Mouse (Mus musculus) forebrain, postnatal 0 days (tissue): ENCODE data around the gene Cpne4. TPM values are rescaled to one million over a fixed set of nuclear protein-coding genes. Genes with fewer than 3 reads are reported as not detected.

Experiments used
- ATAC-seq: fragments of 200-750 bp; cut with Nextera tagmentation; 2 replicates; pipeline ENCODE4 v1.8.0; 2017; ENCODE audit warnings: mild to moderate bottlenecking, moderate library complexity
- DNase-seq: peaks from one replicate; pipeline ENCODE4 v3.0.0-alpha.2; 2015
- H3K27ac ChIP-seq: fragments of 300-500 bp; sonication (generic); 2 replicates; pipeline ENCODE4 v1.5.1; 2014; ENCODE audit warnings: low read depth, mild to moderate bottlenecking, antibody characterized with exemption, low read length, moderate library complexity, mixed read lengths
- H3K27me3 ChIP-seq: fragments of 300-500 bp; sonication (generic); 2 replicates; pipeline ENCODE4 v1.6.1; 2014; ENCODE audit warnings: mild to moderate bottlenecking, low read length, mixed read lengths; ENCODE audit not compliant: insufficient read depth
- H3K36me3 ChIP-seq: fragments of 300-500 bp; sonication (generic); 2 replicates; pipeline ENCODE4 v1.6.1; 2014; ENCODE audit warnings: mild to moderate bottlenecking, moderate library complexity; ENCODE audit not compliant: insufficient read depth
- H3K4me1 ChIP-seq: fragments of 300-500 bp; sonication (generic); 2 replicates; pipeline ENCODE4 v1.6.1; 2014; ENCODE audit warnings: antibody characterized with exemption; ENCODE audit not compliant: insufficient read depth
- H3K4me2 ChIP-seq: fragments of 300-500 bp; sonication (generic); 2 replicates; pipeline ENCODE4 v1.6.1; 2014; ENCODE audit warnings: low read depth, mild to moderate bottlenecking, moderate library complexity
- H3K4me3 ChIP-seq: fragments of 300-500 bp; sonication (generic); 2 replicates; pipeline ENCODE4 v1.5.1; 2014; ENCODE audit warnings: low read depth, low read length, mixed read lengths
- H3K9ac ChIP-seq: fragments of 300-500 bp; sonication (generic); 2 replicates; pipeline ENCODE4 v1.6.1; 2014; ENCODE audit warnings: mild to moderate bottlenecking
- H3K9me3 ChIP-seq: fragments of 300-500 bp; sonication (generic); 2 replicates; pipeline ENCODE4 v1.6.1; 2016; ENCODE audit warnings: low read length
- CTCF ChIP-seq: sonication (generic); IDR thresholded peaks from 2 replicates; pipeline ENCODE4 v1.5.1; 2016; ENCODE audit warnings: antibody characterized with exemption, control low read depth, low read depth
- WGBS: fragments of 180-500 bp; shearing (Covaris S2); extraction: QIAGEN DNeasy Blood & Tissue Kit; methylation state at CpG from one replicate; pipeline ENCODE4 v1.1.7; 2014; 5-methylcytosine and 5-hydroxymethylcytosine counted together
- polyA plus RNA-seq: library from polyadenylated mRNA; unstranded; fragments of >200 nt; fragmentation: Nextera tagmentation; extraction: Ambion mirVana; gene quantifications from 2 replicates; pipeline ENCODE4 v1.2.1, GENCODE M21; 2015
- total RNA-seq: library from RNA; depleted of rRNA; stranded (reverse); fragments of >200 nt; gene quantifications from 2 replicates; pipeline ENCODE4 v1.2.3, GENCODE M21; 2014

Gene Cpne4
- total and polyA plus RNA-seq, 2 experiments from 2014 or later = 42.8 to 70.4 TPM

DNA sequence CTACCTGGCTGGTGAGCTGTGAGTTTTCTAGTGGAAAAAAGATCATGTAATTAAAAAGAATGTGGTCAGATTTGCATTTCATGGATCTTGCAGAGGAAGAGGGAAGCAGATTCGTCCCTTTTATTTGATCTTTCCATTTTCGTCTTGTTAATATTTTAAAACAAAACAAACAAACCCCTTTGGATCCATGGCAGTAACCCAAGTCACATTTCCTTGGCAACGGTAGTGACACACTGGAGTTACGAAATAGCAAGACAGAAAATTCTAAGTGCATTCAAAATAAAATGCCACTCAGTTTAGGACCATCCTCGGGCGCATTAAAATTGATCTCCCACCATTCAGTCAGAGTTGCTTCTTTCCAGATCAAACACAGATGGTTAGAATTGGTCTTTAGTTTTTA, 25.8 kb downstream of the Cpne4 start:
- TF ChIP-seq CTCF = no peak
- no peaks in the 10 kb centered on the region for H3K4me1 ChIP-seq
- H3K4me3 ChIP-seq = no peak overlapping the region
- no peak overlapping the region for H3K9ac ChIP-seq
- H3K27me3 ChIP-seq = no peaks in the 10 kb centered on the region
- WGBS = 61% methylated on average over 6 of the region's 6 CpGs
- ATAC-seq (no peak), DNase-seq (no peak)
- no peaks in the 10 kb centered on the region for H3K36me3 ChIP-seq
- H3K9me3 ChIP-seq = no peaks in the 10 kb centered on the region
- H3K4me2 ChIP-seq = 0 out of 2 replicates have a peak overlapping the region, but pooled peaks have one; percentile 15
- H3K27ac ChIP-seq = no peak overlapping the region

DNA sequence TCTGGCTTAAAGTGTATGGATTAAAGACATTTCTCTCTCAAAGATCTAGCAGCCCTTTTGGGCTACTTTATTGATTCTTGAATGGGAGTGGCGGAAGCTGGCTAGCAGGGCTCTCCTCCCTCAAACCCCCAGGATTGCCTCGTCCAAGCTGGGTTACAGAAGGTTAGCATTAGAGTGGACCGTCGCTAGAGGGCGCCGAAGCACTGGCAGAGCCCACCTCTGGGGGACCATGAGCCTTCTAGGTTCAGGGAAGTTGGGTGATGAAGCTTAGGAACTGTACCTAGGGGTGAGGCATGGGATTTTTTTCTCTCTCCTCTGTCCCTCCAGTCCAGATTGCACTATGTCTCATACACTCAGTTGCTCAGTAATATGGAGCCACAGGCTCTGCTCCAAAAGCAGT, 27.4 kb downstream of the Cpne4 start:
- Histone ChIP-seq H3K9ac (no peak overlapping the region), H3K4me1 (no peaks in the 10 kb centered on the region), H3K4me2 (no peak overlapping the region), H3K27ac (no peak overlapping the region), H3K36me3 (no peaks in the 10 kb centered on the region), H3K27me3 (no peaks in the 10 kb centered on the region), H3K4me3 (no peak overlapping the region), H3K9me3 (no peaks in the 10 kb centered on the region)
- ATAC-seq (peak; percentile 86), DNase-seq (peak; percentile 87)
- TF ChIP-seq CTCF = peak; percentile 96
- WGBS = 0% methylated on average over 6 of the region's 6 CpGs

DNA sequence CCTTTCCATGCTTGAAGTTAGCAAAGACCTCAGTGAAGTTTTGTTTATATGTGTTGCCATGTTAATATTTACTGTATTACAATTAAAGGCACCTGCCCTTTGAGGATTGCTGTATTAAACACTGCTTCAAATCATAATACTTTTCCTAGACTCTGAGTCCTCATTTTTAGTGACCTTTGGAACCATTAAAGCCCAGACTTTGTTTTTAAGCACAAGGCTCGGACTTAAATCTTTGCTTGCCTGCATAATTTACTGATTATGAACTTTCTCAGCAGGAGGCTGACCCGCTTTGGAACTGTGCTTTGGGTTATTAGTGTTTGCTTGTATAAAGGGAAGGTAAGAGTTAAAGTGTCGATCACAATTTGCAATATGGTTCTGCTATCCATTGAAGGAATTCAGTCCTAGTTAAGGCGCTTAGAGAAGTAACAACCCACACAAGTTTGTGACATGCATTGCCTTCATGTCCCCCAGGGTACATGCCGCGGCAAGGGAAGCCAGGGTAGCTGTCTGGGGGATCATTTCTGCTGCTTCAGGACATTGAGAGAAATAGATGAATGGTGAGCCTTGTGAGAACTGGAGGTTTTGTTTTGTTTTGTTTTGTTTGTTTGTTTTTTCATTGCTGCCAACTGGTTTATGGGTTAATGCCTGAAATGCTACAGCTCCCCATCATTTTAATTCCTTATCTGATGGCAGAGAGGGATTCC, 35.0 kb downstream of the Cpne4 start:
- ATAC-seq (no peak), DNase-seq (no peak)
- H3K27me3 ChIP-seq = no peaks in the 10 kb centered on the region
- H3K36me3 ChIP-seq = no peaks in the 10 kb centered on the region
- no peak overlapping the region for H3K4me2 ChIP-seq
- no peak overlapping the region for H3K4me3 ChIP-seq
- H3K9me3 ChIP-seq = no peaks in the 10 kb centered on the region
- H3K9ac ChIP-seq = no peak overlapping the region
- no peak for TF ChIP-seq CTCF
- 72% methylated on average over 6 of the region's 6 CpGs for WGBS
- H3K4me1 ChIP-seq = no peaks in the 10 kb centered on the region
- H3K27ac ChIP-seq = no peak overlapping the region

DNA sequence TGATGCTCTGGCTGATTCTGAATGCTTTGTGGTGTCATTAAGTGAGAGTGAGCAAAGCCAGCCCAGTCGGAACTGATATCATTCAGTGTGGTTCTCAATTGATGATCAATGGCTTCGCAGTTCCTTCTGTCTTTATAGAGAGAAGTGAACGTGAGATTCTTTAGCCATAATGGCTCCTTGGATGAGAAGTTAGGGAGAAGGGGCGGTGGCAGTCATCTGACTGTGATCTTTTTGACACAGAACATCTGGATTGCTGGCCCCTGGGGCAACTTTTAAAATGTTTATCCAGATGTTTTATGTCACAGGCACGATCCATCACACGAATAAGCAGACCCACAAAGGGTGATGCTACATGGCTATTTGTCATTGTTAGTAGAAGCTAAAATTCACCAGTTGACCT, 35.6 kb downstream of the Cpne4 start:
- H3K27me3 ChIP-seq = no peaks in the 10 kb centered on the region
- no peak for TF ChIP-seq CTCF
- H3K4me2 ChIP-seq = no peak overlapping the region
- H3K36me3 ChIP-seq = no peaks in the 10 kb centered on the region
- H3K27ac ChIP-seq = no peak overlapping the region
- no peak overlapping the region for H3K4me3 ChIP-seq
- ATAC-seq (no peak), DNase-seq (no peak)
- 78% methylated on average over 6 of the region's 6 CpGs for WGBS
- H3K9ac ChIP-seq = no peak overlapping the region
- no peaks in the 10 kb centered on the region for H3K4me1 ChIP-seq
- H3K9me3 ChIP-seq = no peaks in the 10 kb centered on the region

DNA sequence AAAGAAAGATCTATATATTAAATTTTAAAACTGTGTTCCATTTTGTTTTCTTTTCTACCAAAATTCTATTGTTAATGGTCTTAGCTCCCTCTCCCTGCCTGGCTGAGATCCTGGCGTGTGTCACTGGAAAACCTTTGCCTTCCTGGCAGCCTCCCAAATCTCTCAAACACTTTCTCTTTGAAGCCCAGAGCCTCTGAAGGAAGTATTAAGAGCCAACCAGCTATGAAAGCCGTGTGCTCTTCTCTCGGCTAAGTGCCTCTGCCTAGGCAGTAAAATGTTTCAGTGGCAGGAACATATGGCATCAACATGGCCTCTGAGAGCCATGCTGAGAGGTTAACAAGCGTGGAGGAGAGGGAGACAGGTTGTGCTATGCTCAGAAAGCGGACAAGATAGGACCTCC, 47.5 kb downstream of the Cpne4 start:
- no peak overlapping the region for H3K27ac ChIP-seq
- H3K4me2 ChIP-seq = no peak overlapping the region
- no peaks in the 10 kb centered on the region for H3K36me3 ChIP-seq
- H3K4me3 ChIP-seq = no peak overlapping the region
- H3K9ac ChIP-seq = no peak overlapping the region
- DNase-seq (peak; percentile 43), ATAC-seq (no peak)
- WGBS = 30% methylated on average over 5 of the region's 5 CpGs
- H3K9me3 ChIP-seq = no peaks in the 10 kb centered on the region; the same call in 1 of the 2 replicates
- H3K27me3 ChIP-seq = no peaks in the 10 kb centered on the region; the same call in 1 of the 2 replicates
- TF ChIP-seq CTCF = no peak
- no peaks in the 10 kb centered on the region for H3K4me1 ChIP-seq

DNA sequence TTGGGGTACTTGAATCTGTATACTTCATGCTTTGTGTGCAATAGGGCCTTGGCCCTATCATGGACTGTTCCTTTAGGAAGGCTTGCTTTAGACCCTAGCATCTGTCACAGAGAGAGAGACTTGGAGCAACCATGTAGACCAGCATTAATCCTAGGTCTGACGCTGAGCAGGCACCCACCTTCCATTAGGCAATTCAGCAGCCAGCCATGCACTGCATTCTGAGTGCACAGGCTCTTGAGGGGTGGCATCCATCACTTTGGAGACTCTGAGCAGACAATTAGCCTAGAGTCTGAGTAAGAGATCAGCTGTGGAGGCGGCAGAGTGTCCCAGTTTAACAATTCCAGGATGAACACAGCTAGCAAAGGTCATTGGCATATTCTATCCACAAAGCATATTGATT, 47.9 kb downstream of the Cpne4 start:
- DNase-seq = no peak
- no peak for ATAC-seq
- Histone ChIP-seq H3K4me2 (no peak overlapping the region), H3K9ac (no peak overlapping the region), H3K4me1 (no peaks in the 10 kb centered on the region), H3K27me3 (no peaks in the 10 kb centered on the region; the same call in 1 of the 2 replicates), H3K27ac (no peak overlapping the region), H3K36me3 (no peaks in the 10 kb centered on the region), H3K9me3 (no peaks in the 10 kb centered on the region; the same call in 1 of the 2 replicates), H3K4me3 (no peak overlapping the region)
- no peak for TF ChIP-seq CTCF
- WGBS = 79% methylated on average over 2 of the region's 2 CpGs

DNA sequence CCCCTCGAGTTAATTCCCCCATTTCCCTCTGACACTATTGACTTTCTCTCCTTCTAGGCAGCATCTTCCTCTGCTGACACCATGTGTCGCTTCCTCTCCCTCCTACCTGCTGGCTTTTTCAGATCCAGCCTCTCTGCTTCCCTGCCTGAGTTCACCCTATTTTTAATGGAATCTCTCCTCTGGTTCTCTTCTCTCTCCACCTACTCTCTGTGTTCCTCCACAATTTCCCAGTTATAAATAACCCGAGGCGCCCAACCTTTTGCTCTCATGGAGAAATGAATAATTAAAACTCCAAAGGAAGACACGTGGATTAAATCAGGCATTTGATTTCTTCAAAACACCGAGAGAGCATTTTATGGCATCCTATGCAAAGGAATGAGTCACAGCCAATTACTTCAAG, 65.4 kb downstream of the Cpne4 start:
- no peak for ATAC-seq
- DNase-seq = no peak

More for the DNA sequence above, 65.4 kb downstream of the Cpne4 start:
- Histone ChIP-seq H3K9ac (no peak overlapping the region), H3K9me3 (no peaks in the 10 kb centered on the region), H3K4me2 (no peak overlapping the region), H3K27ac (no peak overlapping the region), H3K4me3 (no peak overlapping the region), H3K27me3 (no peaks in the 10 kb centered on the region), H3K36me3 (no peaks in the 10 kb centered on the region), H3K4me1 (peaks cover 7% of the 10 kb centered on the region)
- TF ChIP-seq CTCF = no peak
- WGBS = 75% methylated on average over 6 of the region's 6 CpGs
